Mouse (Mus musculus): ENCODE measurements around the gene Hspa8. TPM values are rescaled to one million over a fixed set of nuclear protein-coding genes. Genes with fewer than 3 reads are reported as not detected.
A peak's percentile ranks its signal among the peaks of the same experiment; 100 is the strongest.
"Not testable (repeated sequence)": the region's sequence is repeated elsewhere in the genome, so short reads cannot be mapped to it uniquely, and the experiment has no call there.

Gene Hspa8
- polyA plus RNA-seq, 1 experiment from 2014 or later = 3,218 TPM

GRCm38 (mm10) chr9:40773869-40774268 is 26.9 kb upstream of the Hspa8 start:
- no peak for ATAC-seq (replicated peaks)
- Histone ChIP-seq H3K9ac (no peak overlapping the region), H3K4me1 (no peaks in the 10 kb centered on the region), H3K27ac (no peak overlapping the region), H3K4me2 (no peak overlapping the region), H3K9me3 (no peaks in the 10 kb centered on the region), H3K4me3 (no peak overlapping the region), H3K27me3 (replicated peaks) (no peaks in the 10 kb centered on the region), H3K36me3 (replicated peaks) (0 out of 2 replicates have a peak, but pooled peaks cover 3% of the 10 kb centered on the region)
- 83% methylated on average over 4 of the region's 4 CpGs for WGBS

DNA sequence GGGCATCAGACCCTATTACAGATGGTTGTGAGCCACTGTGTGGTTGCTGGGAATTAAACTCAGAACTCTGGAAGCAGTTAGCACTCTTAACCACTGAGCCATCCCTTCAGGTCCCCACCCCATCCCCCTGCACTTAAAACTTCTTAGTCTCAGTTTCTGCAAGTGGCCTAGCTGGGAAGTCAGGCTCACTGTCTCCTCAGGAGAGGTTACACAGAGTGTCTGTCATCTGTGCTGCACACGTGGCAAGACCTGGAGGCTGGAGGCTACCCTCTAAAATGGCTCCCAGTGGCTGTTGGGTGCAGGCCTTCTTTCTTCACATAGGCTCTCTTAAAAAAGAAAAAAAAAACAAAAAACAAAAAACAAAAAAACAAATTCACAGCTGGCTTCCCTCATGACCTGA is 24.7 kb upstream of the Hspa8 start:
- Histone ChIP-seq H3K4me1 (peaks cover 4% of the 10 kb centered on the region; the same call in 1 of the 2 replicates), H3K4me2 (no peak overlapping the region), H3K27me3 (replicated peaks) (no peaks in the 10 kb centered on the region), H3K9ac (no peak overlapping the region), H3K9me3 (no peaks in the 10 kb centered on the region), H3K36me3 (replicated peaks) (0 out of 2 replicates have a peak, but pooled peaks cover 3% of the 10 kb centered on the region), H3K4me3 (no peak overlapping the region), H3K27ac (no peak overlapping the region)
- ATAC-seq (replicated peaks) = no peak
- WGBS = 62% methylated on average over 1 of the region's 1 CpGs

GRCm38 (mm10) chr9:40776459-40777248 is 24.1 kb upstream of the Hspa8 start:
- Histone ChIP-seq H3K4me3 (no peak overlapping the region), H3K9me3 (no peaks in the 10 kb centered on the region), H3K27me3 (replicated peaks) (no peaks in the 10 kb centered on the region), H3K36me3 (replicated peaks) (0 out of 2 replicates have a peak, but pooled peaks cover 3% of the 10 kb centered on the region), H3K4me1 (peaks cover 4% of the 10 kb centered on the region; the same call in 1 of the 2 replicates), H3K4me2 (no peak overlapping the region), H3K9ac (no peak overlapping the region), H3K27ac (no peak overlapping the region)
- WGBS = 83% methylated on average over 11 of the region's 11 CpGs
- no peak for ATAC-seq (replicated peaks)

- H3K36me3 ChIP-seq (replicated peaks) = no peaks in the 10 kb centered on the region
- 72% methylated on average over 3 of the region's 3 CpGs for WGBS
- H3K4me1 ChIP-seq = peaks cover 18% of the 10 kb centered on the region
- no peaks in the 10 kb centered on the region for H3K27me3 ChIP-seq (replicated peaks)
- H3K4me3 ChIP-seq = no peak overlapping the region
- no peak overlapping the region for H3K9ac ChIP-seq
- H3K4me2 ChIP-seq = no peak overlapping the region
- no peak overlapping the region for H3K27ac ChIP-seq
- H3K9me3 ChIP-seq = no peaks in the 10 kb centered on the region
- ATAC-seq (replicated peaks) = no peak
These were observed 20.7 kb upstream of the Hspa8 start for GRCm38 (mm10) chr9:40780111-40780510.

- Histone ChIP-seq H3K4me3 (no peak overlapping the region), H3K27me3 (replicated peaks) (no peaks in the 10 kb centered on the region), H3K9me3 (no peaks in the 10 kb centered on the region), H3K4me1 (peaks cover 25% of the 10 kb centered on the region), H3K4me2 (no peak overlapping the region), H3K9ac (no peak overlapping the region), H3K36me3 (replicated peaks) (no peaks in the 10 kb centered on the region), H3K27ac (peak overlapping the region; percentile 45; the same call in 1 of the 2 replicates)
- ATAC-seq (replicated peaks) = no peak
- WGBS = 58% methylated on average over 11 of the region's 11 CpGs
These were observed 19.7 kb upstream of the Hspa8 start for GRCm38 (mm10) chr9:40780892-40781725.

GRCm38 (mm10) chr9:40781726-40782581 is 18.8 kb upstream of the Hspa8 start:
- WGBS = 35% methylated on average over 26 of the region's 26 CpGs
- Histone ChIP-seq H3K27ac (no peak overlapping the region), H3K4me1 (peaks cover 25% of the 10 kb centered on the region), H3K36me3 (replicated peaks) (no peaks in the 10 kb centered on the region), H3K9ac (no peak overlapping the region), H3K27me3 (replicated peaks) (no peaks in the 10 kb centered on the region), H3K4me2 (peak overlapping the region; percentile 5; the same call in 1 of the 2 replicates), H3K4me3 (no peak overlapping the region), H3K9me3 (no peaks in the 10 kb centered on the region)
- ATAC-seq (replicated peaks) = no peak

GRCm38 (mm10) chr9:40783641-40784373 is 17.0 kb upstream of the Hspa8 start:
- 9% methylated on average over 13 of the region's 13 CpGs for WGBS
- no peak overlapping the region for H3K4me3 ChIP-seq
- no peaks in the 10 kb centered on the region for H3K36me3 ChIP-seq (replicated peaks)
- no peak overlapping the region for H3K9ac ChIP-seq
- 0 out of 2 replicates have a peak, but pooled peaks have one; percentile 21 for ATAC-seq (replicated peaks)
- peaks cover 25% of the 10 kb centered on the region for H3K4me1 ChIP-seq
- no peaks in the 10 kb centered on the region for H3K27me3 ChIP-seq (replicated peaks)
- H3K9me3 ChIP-seq = no peaks in the 10 kb centered on the region
- H3K27ac ChIP-seq = peak overlapping the region; percentile 75
- peak overlapping the region; percentile 9; the same call in 1 of the 2 replicates for H3K4me2 ChIP-seq

DNA sequence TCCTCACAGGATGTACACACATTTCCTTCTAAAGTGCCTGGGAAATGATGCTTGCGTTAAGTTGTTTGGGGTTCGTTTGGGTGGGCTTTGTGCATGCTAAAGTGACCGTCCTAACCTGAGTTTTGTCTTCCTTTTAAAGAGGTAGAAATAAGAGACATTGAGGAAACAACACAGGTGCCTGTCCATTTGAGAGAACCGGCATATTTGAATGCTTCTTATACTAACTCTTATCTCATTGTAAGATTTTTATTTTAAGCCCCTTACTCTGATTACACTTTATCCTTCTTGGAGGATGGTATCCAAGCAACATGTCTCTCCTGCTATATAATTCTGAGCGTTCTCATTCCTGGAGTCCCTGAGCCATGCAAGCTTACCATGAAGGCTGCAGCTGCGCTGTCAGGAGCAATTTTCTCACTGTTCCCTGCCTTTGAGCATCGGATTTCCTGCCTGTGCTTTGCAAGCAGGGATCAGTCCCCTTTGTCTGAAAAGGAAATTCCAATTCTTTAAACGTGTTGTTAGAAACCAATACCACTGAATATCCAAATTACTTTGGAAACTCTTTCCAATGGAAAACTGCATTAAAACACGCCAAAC is 16.3 kb upstream of the Hspa8 start:
- Histone ChIP-seq H3K4me1 (peaks cover 25% of the 10 kb centered on the region), H3K27ac (peak overlapping the region; percentile 75), H3K4me2 (peak overlapping the region; percentile 9; the same call in 1 of the 2 replicates), H3K4me3 (no peak overlapping the region), H3K27me3 (replicated peaks) (no peaks in the 10 kb centered on the region), H3K9me3 (no peaks in the 10 kb centered on the region), H3K9ac (no peak overlapping the region), H3K36me3 (replicated peaks) (no peaks in the 10 kb centered on the region)
- 2% methylated on average over 9 of the region's 9 CpGs for WGBS
- ATAC-seq (replicated peaks) = peak; percentile 69

GRCm38 (mm10) chr9:40785452-40785851 is 15.3 kb upstream of the Hspa8 start:
- WGBS = 25% methylated on average over 6 of the region's 6 CpGs
- 0 out of 2 replicates have a peak, but pooled peaks have one; percentile 18 for ATAC-seq (replicated peaks)
- Histone ChIP-seq H3K9ac (no peak overlapping the region), H3K9me3 (no peaks in the 10 kb centered on the region), H3K36me3 (replicated peaks) (no peaks in the 10 kb centered on the region), H3K4me2 (no peak overlapping the region), H3K4me1 (peaks cover 25% of the 10 kb centered on the region), H3K4me3 (no peak overlapping the region), H3K27me3 (replicated peaks) (no peaks in the 10 kb centered on the region), H3K27ac (peak overlapping the region; percentile 80)

- peaks cover 22% of the 10 kb centered on the region for H3K4me1 ChIP-seq
- H3K36me3 ChIP-seq (replicated peaks); H3K27ac ChIP-seq; H3K4me3 ChIP-seq; H3K4me2 ChIP-seq; ATAC-seq (replicated peaks); H3K27me3 ChIP-seq (replicated peaks); H3K9ac ChIP-seq; H3K9me3 ChIP-seq: not testable (repeated sequence)
- 98% methylated on average over 6 of the region's 6 CpGs for WGBS
These were observed 14.0 kb upstream of the Hspa8 start for GRCm38 (mm10) chr9:40786820-40787219.
